Mouse (Mus musculus) common myeloid progenitor, adult 5-6 weeks (primary cell): ENCODE results near the gene Spata31d1c. TPM values are rescaled to one million over a fixed set of nuclear protein-coding genes. Genes with fewer than 3 reads are reported as not detected.

Experiments used
- ATAC-seq: replicated peaks from 2 replicates; pipeline ENCODE4 v1.8.0; 2016; ENCODE audit warnings: low read depth, mild to moderate bottlenecking, moderate TSS enrichment, inconsistent platforms; ENCODE audit not compliant: poor library complexity, severe bottlenecking
- total RNA-seq: library from RNA; stranded (forward); fragments of 200-1000, 187-1606 nt; gene quantifications from 2 replicates; pipeline ENCODE4 v1.2.3, GENCODE M21; 2017

Gene Spata31d1c
- total RNA-seq, result not detected in 2 replicates

DNA sequence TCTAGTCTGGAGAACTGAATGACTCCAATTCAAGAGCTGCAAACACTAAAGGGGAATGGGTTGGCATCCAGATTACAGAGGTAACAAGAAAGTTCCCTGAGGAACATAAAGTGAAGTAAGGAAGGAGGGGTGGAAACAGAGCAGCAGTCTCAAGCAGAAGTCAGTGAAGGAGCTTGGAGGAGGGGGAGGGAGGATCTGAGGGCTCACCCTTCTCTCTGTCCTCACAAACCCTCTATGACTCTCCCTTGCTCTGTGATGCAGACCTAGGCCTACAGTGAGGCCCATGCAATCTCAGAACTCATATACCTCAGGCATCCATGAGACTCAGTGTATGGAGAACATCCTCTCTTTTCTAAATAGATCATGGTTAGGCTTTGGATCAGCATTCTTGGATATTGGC, at the start of gene Spata31d1c:
Gene Spata31d1c, plus strand, starts transcription at position 301 of the 400 bp plus-strand sequence.
- ATAC-seq, result no peak

- peak; percentile 54; the same call in 1 of the 2 replicates for ATAC-seq
Measured at GRCm38 (mm10) chr13:64988828-64989227, 44.0 kb upstream of the Spata31d1c start.

DNA sequence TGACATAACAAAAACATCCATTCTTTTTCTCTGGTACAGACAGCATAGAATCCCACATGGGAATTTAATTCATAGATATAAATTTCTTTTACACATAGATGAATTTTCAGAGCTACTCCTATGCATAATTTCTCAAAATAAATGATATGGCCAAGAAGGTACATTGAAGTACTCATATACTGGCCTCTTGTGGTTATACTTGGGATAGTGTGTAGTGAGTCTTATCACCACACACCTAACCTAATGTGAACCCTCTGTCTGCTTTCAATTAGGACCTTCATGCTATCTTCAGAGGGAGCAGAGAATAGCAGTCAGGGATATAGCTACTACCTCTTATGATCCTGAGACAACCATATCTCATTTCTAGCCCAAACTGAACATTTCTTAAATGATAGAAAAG, 27.4 kb upstream of the Spata31d1c start:
- ATAC-seq, result no peak

GRCm38 (mm10) chr13:65006760-65007159, 26.1 kb upstream of the Spata31d1c start:
- ATAC-seq, result no peak

- ATAC-seq, result no peak
Measured at GRCm38 (mm10) chr13:65007971-65008370, 24.9 kb upstream of the Spata31d1c start.

DNA sequence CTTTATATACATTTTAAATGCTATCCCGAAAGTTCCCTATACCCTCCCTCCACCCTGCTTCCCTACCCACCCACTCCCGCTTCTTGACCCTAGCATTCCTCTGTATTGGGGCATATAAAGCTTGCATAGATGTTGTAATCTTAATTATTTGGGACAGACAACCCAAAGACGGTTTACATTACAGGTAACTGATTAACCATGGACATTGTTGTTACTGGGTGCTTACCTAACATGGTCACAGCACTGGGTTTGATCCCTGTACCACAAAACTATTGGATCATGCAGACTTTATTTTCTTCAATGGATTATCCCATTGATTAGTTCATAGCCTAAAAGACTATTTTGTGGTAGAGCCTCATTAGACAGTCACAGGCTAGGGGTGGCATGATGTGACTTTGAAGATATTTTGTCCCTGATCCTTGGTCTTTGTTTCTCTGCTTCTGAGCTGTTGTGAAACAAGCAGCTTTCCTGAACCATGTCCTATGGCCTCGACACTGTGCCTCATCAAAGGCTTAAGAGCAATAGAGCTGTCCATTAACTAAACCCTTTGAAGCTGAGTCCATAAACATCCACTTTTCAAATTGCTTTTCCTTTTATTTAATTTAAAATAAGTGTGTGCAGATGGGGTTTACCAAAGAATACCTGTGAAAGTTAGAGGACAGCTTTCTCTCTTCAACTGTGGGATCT, 21.7 kb upstream of the Spata31d1c start:
- ATAC-seq, result no peak

DNA sequence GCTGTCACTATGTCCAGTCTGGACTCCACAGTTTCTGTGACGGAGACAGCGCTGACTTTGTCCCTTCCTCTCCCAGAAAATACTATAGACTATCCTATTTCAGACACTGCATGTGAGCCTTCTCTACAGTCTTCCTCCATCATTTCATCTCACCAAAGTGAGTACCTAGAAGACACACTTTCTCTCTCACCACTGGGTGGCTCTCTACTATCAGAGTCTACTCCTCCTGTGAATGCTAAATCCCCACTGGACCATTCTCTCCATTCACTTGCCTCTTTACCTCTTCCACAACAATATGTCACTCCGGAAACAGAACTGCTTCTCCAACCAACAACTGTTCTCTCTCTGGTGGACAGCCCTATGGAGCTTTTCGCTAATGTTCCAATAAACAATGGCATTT, 2.2 kb downstream of the Spata31d1c start:
- ATAC-seq, result peak; percentile 81

- ATAC-seq, result no peak
Measured at GRCm38 (mm10) chr13:65052660-65053059, 19.8 kb downstream of the Spata31d1c start, which contains the start of gene Prss47. TSS of gene Prss47 (minus strand) at chr13:65052760.

DNA sequence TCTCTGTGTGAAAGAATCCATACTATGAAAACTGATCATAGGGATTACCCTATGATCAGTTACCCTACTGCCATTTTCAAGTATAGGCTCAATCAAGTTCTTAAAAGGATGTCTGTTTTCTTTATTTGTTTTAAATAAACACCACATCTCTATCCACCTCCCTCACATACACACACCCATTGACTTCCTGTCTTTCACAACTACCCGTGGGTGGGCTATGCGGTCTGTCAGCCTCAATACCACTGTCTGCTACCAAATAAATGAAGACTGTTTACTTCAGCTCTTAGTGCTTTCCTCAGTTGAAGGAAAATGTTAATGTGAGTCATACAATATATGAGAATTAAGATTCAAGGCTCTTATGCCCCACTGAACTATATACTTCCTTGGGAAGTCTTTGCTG, 37.1 kb downstream of the Spata31d1c start:
- no peak for ATAC-seq

Other genes starting within 250 kb of the Spata31d1c start
- gene Cntnap3, start 129.1 kb upstream of the Spata31d1c start, total RNA-seq, result not detected in 2 replicates
- gene Spata31, start 115.7 kb upstream of the Spata31d1c start, total RNA-seq, result not detected in 2 replicates
- gene Prss47, start 19.7 kb downstream of the Spata31d1c start, total RNA-seq, result not detected in 2 replicates
- gene Mfsd14b, start 79.9 kb downstream of the Spata31d1c start, total RNA-seq, result 53.2 and 73.7 TPM in 2 replicates
- not detected in 2 replicates for gene Olfr465-ps1, start 105.0 kb downstream of the Spata31d1c start, total RNA-seq
- gene Olfr466, start 117.2 kb downstream of the Spata31d1c start, total RNA-seq, result not detected in 2 replicates
- gene Nlrp4f, start 172.9 kb downstream of the Spata31d1c start, total RNA-seq, result not detected in 2 replicates
- gene Gm10775, start 226.5 kb downstream of the Spata31d1c start, total RNA-seq, result not detected in 2 replicates
- 47.7 and 51.6 TPM in 2 replicates for gene Zfp369, start 245.8 kb downstream of the Spata31d1c start, total RNA-seq